Mouse (Mus musculus) hindbrain, embryonic 12.5 days (tissue): ENCODE measurements at regions not wholly inside any gene's neighbourhood (a gene's known extent, or its start where the extent isn't known, plus 50 kb on each side); places are given as distances from the start of the nearest gene placed in this dataset.
A peak's percentile ranks its signal among the peaks of the same experiment; 100 is the strongest.

Experiments
- ATAC-seq: fragments of 200-750 bp; cut with Nextera tagmentation; 2 replicates; pipeline ENCODE4 v1.8.0; 2017; ENCODE audit warnings: moderate TSS enrichment; ENCODE audit not compliant: low FRiP score
- H3K27ac ChIP-seq: fragments of 300-500 bp; sonication (generic); 2 replicates; pipeline ENCODE4 v1.5.1; 2016; ENCODE audit warnings: mild to moderate bottlenecking
- H3K27me3 ChIP-seq: fragments of 300-500 bp; sonication (generic); 2 replicates; pipeline ENCODE4 v1.6.1; 2016; ENCODE audit warnings: mild to moderate bottlenecking
- H3K36me3 ChIP-seq: fragments of 300-500 bp; sonication (generic); 2 replicates; pipeline ENCODE4 v1.6.1; 2016; ENCODE audit warnings: mild to moderate bottlenecking
- H3K4me1 ChIP-seq: fragments of 300-500 bp; sonication (generic); 2 replicates; pipeline ENCODE4 v1.6.1; 2016
- H3K4me2 ChIP-seq: fragments of 300-500 bp; sonication (generic); replicated peaks from 2 replicates; pipeline ENCODE4 v1.6.1; 2016; ENCODE audit warnings: mild to moderate bottlenecking
- H3K4me3 ChIP-seq: fragments of 300-500 bp; sonication (generic); 2 replicates; pipeline ENCODE4 v1.5.1; 2016; ENCODE audit warnings: mild to moderate bottlenecking
- H3K9ac ChIP-seq: fragments of 300-500 bp; sonication (generic); 2 replicates; pipeline ENCODE4 v1.6.1; 2016; ENCODE audit warnings: mild to moderate bottlenecking, moderate library complexity
- H3K9me3 ChIP-seq: fragments of 300-500 bp; sonication (generic); replicated peaks from 2 replicates; pipeline ENCODE4 v1.6.1; 2016; ENCODE audit warnings: mild to moderate bottlenecking
- WGBS: fragments of 180-500 bp; shearing (Covaris S2); methylation state at CpG from one replicate; pipeline ENCODE4 v1.1.7; 2016; 5-methylcytosine and 5-hydroxymethylcytosine counted together

DNA sequence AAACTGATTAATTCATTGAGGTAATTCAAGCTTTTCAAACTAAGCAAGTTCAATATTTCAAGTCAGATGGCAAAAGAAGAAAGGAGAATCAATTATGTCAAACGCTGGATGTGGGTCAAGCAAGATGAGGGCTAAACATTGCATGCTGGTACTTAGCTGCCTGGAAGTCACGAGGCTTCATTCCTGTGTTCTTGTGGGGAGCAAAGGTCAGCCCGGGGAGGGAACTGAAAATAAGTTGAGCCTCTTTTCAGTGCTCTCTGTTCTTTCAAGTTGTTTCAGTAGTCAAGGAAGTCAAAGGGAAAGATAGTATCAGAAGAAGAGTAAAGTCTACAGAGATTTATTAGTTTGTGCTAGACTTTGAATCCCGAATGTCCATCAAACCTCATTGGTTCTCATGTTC lies 122.9 kb upstream of the Fat1 start:
- no peak overlapping the region for H3K27ac ChIP-seq
- H3K36me3 ChIP-seq: no peaks in the 10 kb centered on the region
- H3K4me2 ChIP-seq: no peak overlapping the region
- ATAC-seq: no peak
- H3K4me1 ChIP-seq: no peaks in the 10 kb centered on the region
- H3K9me3 ChIP-seq: no peaks in the 10 kb centered on the region
- WGBS: 76% methylated on average over 4 of the region's 4 CpGs
- H3K4me3 ChIP-seq: no peak overlapping the region
- no peak overlapping the region for H3K9ac ChIP-seq
- no peaks in the 10 kb centered on the region for H3K27me3 ChIP-seq

DNA sequence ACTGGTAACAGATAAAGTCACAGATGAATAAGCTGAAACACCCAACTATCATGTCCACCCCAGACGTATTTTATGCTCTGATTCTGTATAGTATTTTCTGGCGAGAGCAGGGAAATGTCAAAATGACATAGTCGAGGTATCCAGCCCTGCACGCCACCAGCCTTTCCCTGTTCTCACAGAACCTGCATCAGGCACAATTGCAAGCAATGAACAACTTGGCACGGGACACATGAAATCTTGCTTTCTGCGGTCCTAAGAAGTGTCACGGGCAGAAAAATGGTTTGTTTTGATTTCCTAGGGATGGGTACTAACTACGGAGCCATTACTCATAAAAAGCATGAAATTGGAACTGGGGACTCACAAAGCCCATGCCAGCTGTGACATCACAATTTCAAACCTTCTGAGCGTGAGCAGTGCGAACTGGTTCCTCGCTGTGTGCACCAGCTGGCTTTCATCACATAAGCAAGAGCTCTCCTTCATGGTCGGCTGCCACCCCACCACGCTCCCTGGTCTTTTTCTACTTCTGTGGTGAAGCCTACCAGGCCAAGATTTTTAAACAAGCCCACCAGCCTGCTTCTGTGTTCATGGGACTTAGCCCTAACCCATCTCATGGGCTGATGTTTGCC lies 117.6 kb upstream of the Fat1 start:
- peak; percentile 77 for ATAC-seq

DNA sequence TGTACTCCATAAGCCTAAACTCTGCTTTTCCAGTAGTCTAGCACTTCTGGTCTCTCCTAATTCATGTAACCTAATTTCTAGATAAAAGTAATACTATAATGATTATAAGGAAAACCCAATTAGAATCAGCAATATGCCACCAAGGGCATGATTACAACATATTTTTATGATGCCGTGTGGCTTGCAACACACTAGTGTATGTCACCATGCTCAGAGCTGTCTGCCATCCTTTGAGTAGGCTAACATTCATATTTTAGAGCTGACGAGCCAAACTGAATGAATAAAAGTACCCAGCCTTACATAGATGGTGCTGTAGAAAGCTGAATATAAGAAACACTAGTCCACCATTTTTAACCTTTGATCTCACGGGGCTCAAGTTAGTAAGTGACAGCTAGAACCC lies 116.0 kb upstream of the Fat1 start:
- 91% methylated on average over 3 of the region's 3 CpGs for WGBS
- Histone ChIP-seq H3K36me3 (no peaks in the 10 kb centered on the region), H3K4me2 (no peak overlapping the region), H3K4me3 (no peak overlapping the region), H3K27ac (no peak overlapping the region), H3K9ac (no peak overlapping the region), H3K4me1 (no peaks in the 10 kb centered on the region), H3K9me3 (peaks cover 9% of the 10 kb centered on the region), H3K27me3 (no peaks in the 10 kb centered on the region)
- ATAC-seq: no peak

More for the DNA sequence above, 117.6 kb upstream of the Fat1 start:
- Histone ChIP-seq H3K4me1 (no peaks in the 10 kb centered on the region), H3K36me3 (no peaks in the 10 kb centered on the region), H3K4me3 (no peak overlapping the region), H3K27ac (no peak overlapping the region), H3K4me2 (no peak overlapping the region), H3K27me3 (no peaks in the 10 kb centered on the region), H3K9me3 (no peaks in the 10 kb centered on the region), H3K9ac (no peak overlapping the region)
- WGBS: 73% methylated on average over 13 of the region's 13 CpGs

DNA sequence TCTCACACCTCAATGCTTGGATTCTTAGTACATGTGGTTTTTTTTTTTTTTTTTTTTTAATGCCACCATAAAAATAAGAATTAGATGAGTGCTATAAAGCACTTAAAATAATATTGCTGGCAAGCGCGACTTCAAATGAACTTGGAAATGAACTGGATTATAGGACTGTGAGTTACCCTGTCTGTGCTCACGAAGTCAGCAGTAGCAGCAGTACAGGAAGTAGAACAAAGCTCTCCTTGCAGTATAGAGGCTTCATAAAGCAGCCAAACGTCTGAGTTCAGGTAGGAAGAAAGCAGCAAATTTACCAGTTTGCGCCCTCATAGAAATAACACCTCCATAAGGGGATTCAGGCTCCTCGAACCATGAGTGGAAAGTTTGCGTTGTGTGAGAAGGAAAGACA lies 115.6 kb upstream of the Fat1 start:
- no peak overlapping the region for H3K9ac ChIP-seq
- 88% methylated on average over 7 of the region's 7 CpGs for WGBS

DNA sequence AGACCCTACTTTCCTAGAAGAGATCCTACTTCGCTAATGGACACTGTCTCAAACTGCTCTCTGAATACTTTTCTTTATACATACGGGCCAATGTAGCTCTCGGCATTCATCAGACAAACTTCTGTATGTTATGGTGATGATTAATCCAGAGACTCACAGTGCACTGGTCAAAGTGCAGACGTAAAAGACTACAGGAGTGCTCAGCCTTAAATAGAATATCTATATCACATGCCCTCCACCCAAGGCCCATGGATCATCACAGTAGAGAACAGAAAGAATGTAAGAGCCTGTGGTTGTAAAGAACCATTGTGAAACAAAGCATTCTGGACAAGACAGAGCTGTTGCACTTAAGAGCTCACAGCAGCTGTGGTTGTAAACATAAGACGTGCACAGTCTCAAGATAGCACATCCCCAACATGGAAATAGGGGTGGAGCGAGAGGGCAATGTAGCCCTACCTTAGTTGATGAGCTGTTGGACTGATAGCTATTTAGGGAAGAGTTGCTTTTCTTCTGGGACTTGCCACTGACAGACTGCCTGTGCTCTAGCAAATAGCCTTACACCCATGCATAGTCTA lies 110.0 kb upstream of the Fat1 start:
- no peaks in the 10 kb centered on the region for H3K27me3 ChIP-seq
- H3K9ac ChIP-seq: no peak overlapping the region
- ATAC-seq: no peak
- no peak overlapping the region for H3K4me2 ChIP-seq
- H3K4me1 ChIP-seq: peaks cover 4% of the 10 kb centered on the region; the same call in 1 of the 2 replicates
- peaks cover 9% of the 10 kb centered on the region for H3K9me3 ChIP-seq
- no peak overlapping the region for H3K27ac ChIP-seq
- WGBS: 90% methylated on average over 6 of the region's 6 CpGs
- H3K4me3 ChIP-seq: no peak overlapping the region
- H3K36me3 ChIP-seq: no peaks in the 10 kb centered on the region

More for the DNA sequence above, 115.6 kb upstream of the Fat1 start:
- H3K4me3 ChIP-seq: no peak overlapping the region
- ATAC-seq: no peak
- no peaks in the 10 kb centered on the region for H3K4me1 ChIP-seq
- H3K27ac ChIP-seq: no peak overlapping the region
- no peaks in the 10 kb centered on the region for H3K36me3 ChIP-seq
- peaks cover 9% of the 10 kb centered on the region for H3K9me3 ChIP-seq
- H3K4me2 ChIP-seq: no peak overlapping the region
- H3K27me3 ChIP-seq: no peaks in the 10 kb centered on the region

DNA sequence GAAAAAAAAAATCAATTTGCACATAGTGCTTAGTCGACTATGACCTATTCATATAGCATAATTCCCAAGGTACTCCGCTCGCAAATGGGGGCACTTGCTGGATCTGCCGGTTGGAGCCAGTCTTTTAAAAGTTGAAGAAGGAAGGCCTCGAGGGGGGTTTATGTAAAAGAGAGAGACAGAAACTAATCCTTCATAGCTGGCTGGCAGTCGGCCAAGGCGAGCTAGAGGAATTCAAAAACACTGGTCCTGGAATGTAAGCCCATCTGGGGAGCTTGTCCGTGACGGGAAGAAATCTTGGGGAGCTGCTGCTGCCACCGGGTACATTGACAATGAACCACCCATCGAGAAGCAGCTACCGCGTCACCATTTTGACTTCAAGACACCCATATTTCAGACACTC lies 108.3 kb upstream of the Fat1 start:
- 29% methylated on average over 13 of the region's 13 CpGs for WGBS
- peak; percentile 72; the same call in 1 of the 2 replicates for ATAC-seq
- H3K27ac ChIP-seq: no peak overlapping the region

DNA sequence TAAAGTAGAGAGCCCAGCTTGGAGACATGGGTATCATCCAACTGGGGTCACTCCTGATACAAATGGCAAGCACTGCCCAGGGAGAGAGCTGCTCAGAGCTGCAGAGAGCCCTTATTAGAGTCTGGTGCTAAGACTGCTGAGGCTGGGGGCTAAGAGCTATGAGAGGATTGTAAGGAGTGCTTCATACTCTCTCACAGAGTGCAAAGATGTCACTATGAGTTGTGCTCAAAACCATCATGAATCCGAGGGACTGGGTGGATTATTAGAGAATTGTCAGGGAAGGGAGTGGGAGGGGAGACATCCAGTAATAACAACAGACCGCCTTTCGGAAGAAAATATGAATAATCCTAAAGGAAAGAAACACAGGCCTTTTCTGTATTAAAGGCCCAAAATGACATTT lies 107.2 kb upstream of the Fat1 start:
- peaks cover 4% of the 10 kb centered on the region; the same call in 1 of the 2 replicates for H3K4me1 ChIP-seq
- no peak for ATAC-seq
- WGBS: 75% methylated on average over 3 of the region's 3 CpGs
- no peak overlapping the region for H3K9ac ChIP-seq
- H3K36me3 ChIP-seq: no peaks in the 10 kb centered on the region
- H3K9me3 ChIP-seq: peaks cover 9% of the 10 kb centered on the region
- no peak overlapping the region for H3K4me2 ChIP-seq
- no peak overlapping the region for H3K27ac ChIP-seq
- no peaks in the 10 kb centered on the region for H3K27me3 ChIP-seq
- no peak overlapping the region for H3K4me3 ChIP-seq

More for the DNA sequence above, 108.3 kb upstream of the Fat1 start:
- Histone ChIP-seq H3K4me3 (no peak overlapping the region), H3K9ac (no peak overlapping the region), H3K27me3 (no peaks in the 10 kb centered on the region), H3K4me2 (no peak overlapping the region; the same call in 1 of the 2 replicates), H3K4me1 (peaks cover 4% of the 10 kb centered on the region; the same call in 1 of the 2 replicates), H3K36me3 (no peaks in the 10 kb centered on the region), H3K9me3 (peaks cover 9% of the 10 kb centered on the region)

DNA sequence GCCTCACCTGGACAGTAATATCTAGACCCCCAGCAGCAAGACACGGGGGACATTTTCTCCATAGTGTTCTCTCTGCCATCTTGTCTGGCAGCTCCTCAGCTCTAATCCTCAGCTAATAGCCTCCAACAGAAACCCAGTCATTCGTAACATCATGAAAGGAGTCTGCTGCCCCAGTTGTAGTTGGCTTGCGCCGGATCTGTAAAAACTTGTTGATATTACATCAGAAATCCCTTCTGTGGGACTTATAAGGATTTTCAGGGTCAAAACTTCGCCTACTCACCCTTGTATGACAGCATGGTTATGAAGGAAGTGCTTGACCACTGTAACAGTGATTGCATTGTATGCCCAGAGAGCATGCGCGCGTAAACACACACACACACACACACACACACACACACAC lies 96.8 kb upstream of the Fat1 start:
- H3K27me3 ChIP-seq: no peaks in the 10 kb centered on the region
- no peak overlapping the region for H3K9ac ChIP-seq
- H3K27ac ChIP-seq: no peak overlapping the region
- H3K4me2 ChIP-seq: no peak overlapping the region
- no peaks in the 10 kb centered on the region for H3K36me3 ChIP-seq
- no peak overlapping the region for H3K4me3 ChIP-seq
- no peak for ATAC-seq
- WGBS: 90% methylated on average over 8 of the region's 8 CpGs
- H3K4me1 ChIP-seq: no peaks in the 10 kb centered on the region
- H3K9me3 ChIP-seq: no peaks in the 10 kb centered on the region

DNA sequence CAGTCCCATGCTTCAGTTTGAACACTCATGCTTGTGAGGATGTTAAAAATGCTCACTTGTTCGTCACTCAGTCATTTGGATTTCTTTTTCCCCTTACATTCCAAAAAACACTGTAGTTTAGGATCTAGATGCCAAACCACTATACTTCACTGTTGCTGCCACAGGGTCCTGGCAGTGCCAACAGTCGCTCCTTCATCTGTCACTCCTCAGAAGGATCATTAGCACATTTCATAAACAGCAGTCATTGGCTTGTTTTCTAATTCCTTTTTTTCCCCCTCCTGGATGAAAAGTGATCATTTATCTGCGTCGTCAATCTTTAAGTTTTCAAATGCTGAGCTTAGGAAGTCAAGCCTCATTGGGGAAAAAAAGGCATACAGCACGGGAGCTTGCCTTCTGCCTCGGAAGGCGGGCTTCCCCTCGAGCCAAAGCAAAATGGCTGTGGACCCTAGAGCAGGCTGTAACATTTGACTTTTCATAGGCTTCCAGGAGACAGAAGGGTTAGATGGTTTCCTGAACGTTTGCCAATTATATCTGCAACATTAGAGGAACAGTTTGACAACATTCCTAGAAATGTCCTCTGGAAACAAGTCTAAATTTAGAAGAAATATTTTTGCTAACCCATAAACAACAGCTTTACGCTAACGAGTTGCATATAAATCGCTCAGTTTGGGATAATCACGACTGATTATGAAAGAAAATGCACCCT lies 95.6 kb upstream of the Fat1 start:
- H3K27me3 ChIP-seq: no peaks in the 10 kb centered on the region
- no peak overlapping the region for H3K4me3 ChIP-seq
- no peak overlapping the region for H3K27ac ChIP-seq
- H3K4me2 ChIP-seq: no peak overlapping the region
- ATAC-seq: no peak
- WGBS: 72% methylated on average over 13 of the region's 13 CpGs
- no peaks in the 10 kb centered on the region for H3K9me3 ChIP-seq
- H3K4me1 ChIP-seq: no peaks in the 10 kb centered on the region
- H3K36me3 ChIP-seq: no peaks in the 10 kb centered on the region
- H3K9ac ChIP-seq: no peak overlapping the region

DNA sequence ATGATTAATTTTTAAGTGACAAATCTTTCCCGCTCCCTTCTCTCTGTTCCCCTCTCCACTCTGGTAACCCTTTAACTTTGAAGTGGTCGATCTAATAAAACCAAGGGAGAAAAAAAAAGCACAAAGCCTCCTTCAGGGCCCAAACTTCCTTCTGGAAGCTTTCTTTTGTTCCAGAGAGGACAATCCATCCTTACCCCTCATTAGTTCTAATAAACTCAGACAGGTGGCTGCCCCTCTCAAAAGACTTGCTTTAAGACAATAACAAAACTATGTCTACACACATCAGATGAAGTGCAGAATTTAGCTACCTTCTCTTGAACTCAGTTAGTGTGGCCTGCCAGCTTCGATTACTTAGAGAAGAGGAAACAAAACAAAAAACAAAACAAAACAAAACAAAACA lies 94.6 kb upstream of the Fat1 start:
- no peaks in the 10 kb centered on the region for H3K4me1 ChIP-seq
- H3K27ac ChIP-seq: no peak overlapping the region
- no peak overlapping the region for H3K4me2 ChIP-seq
- no peak overlapping the region for H3K4me3 ChIP-seq
- H3K27me3 ChIP-seq: no peaks in the 10 kb centered on the region
- 44% methylated on average over 3 of the region's 3 CpGs for WGBS
- no peaks in the 10 kb centered on the region for H3K36me3 ChIP-seq
- ATAC-seq: no peak
- H3K9me3 ChIP-seq: no peaks in the 10 kb centered on the region
- no peak overlapping the region for H3K9ac ChIP-seq

DNA sequence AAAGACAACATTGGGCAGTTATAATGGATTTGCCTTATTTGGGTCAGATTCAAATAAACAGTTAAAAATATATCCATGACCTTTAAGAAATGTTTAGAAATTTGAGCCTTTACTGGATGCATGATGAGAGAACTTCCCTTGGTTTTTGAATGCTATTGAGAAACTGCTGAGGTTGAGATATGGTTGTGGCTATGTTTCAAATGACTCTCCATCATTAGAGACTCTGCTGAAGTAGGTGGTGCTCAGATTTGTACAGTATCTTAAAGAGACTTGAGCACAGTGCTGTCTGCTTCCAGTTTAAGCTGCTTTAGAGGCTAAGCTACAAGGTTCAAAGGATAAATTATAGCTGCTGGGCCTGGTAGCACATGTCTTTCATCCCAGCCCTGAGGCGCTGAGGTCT lies 90.9 kb upstream of the Fat1 start:
- no peaks in the 10 kb centered on the region for H3K27me3 ChIP-seq
- H3K9me3 ChIP-seq: no peaks in the 10 kb centered on the region
- WGBS: 90% methylated on average over 1 of the region's 1 CpGs
- no peak for ATAC-seq
- no peak overlapping the region for H3K4me3 ChIP-seq
- H3K4me2 ChIP-seq: no peak overlapping the region
- H3K9ac ChIP-seq: no peak overlapping the region
- H3K4me1 ChIP-seq: no peaks in the 10 kb centered on the region
- H3K27ac ChIP-seq: no peak overlapping the region
- H3K36me3 ChIP-seq: no peaks in the 10 kb centered on the region

DNA sequence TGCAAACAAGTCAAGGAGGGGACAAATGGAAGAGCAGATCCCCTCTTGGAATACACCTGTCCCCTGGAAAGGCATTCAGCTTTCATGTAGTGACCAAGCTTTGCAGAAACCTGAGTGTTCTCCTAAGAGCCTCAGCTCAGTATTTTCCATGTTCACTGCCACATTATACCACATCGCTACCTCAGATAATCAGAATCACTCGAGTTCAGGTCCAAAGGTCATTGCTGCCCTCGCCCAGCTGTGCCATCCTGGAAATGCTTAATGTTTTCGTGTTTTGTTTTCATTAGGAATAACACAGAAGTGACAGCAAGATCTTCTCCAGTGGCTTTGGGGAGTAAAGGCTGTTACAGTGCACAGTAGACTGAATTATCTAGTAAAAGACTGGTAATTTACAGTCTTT lies 83.0 kb upstream of the Fat1 start:
- H3K27ac ChIP-seq: no peak overlapping the region
- no peaks in the 10 kb centered on the region for H3K4me1 ChIP-seq
- H3K9me3 ChIP-seq: no peaks in the 10 kb centered on the region
- no peak for ATAC-seq
- H3K36me3 ChIP-seq: no peaks in the 10 kb centered on the region
- H3K4me3 ChIP-seq: no peak overlapping the region
- no peak overlapping the region for H3K9ac ChIP-seq
- H3K27me3 ChIP-seq: no peaks in the 10 kb centered on the region
- H3K4me2 ChIP-seq: no peak overlapping the region
- WGBS: 78% methylated on average over 4 of the region's 4 CpGs

DNA sequence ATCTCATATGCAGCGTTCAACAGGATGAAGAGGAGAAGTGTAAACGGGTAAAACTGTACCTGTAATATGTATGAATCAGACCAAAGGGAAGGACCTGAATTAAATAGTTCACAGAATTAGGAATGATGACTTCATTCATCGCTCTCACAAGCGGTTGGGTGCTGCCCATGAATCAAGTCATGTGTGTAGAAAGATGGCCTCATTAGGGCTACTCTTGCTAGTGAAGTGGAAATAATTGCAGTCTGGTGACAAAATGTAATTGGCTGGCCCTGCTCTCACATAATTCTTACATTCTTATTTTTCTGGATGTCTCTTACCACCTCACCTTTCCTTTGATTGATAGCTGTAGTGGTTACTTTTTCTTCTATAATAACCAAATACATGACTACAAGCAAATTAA lies 80.1 kb upstream of the Fat1 start:
- no peaks in the 10 kb centered on the region for H3K4me1 ChIP-seq
- no peaks in the 10 kb centered on the region for H3K9me3 ChIP-seq
- H3K9ac ChIP-seq: no peak overlapping the region
- no peak overlapping the region for H3K27ac ChIP-seq
- no peaks in the 10 kb centered on the region for H3K27me3 ChIP-seq
- no peak overlapping the region for H3K4me3 ChIP-seq
- H3K4me2 ChIP-seq: no peak overlapping the region
- no peak for ATAC-seq
- 90% methylated on average over 4 of the region's 4 CpGs for WGBS
- H3K36me3 ChIP-seq: no peaks in the 10 kb centered on the region
